Mouse (Mus musculus): ENCODE data around the gene Fancd2. TPM values are rescaled to one million over a fixed set of nuclear protein-coding genes. Genes with fewer than 3 reads are reported as not detected.

The Fancd2 gene
- polyA plus RNA-seq, 1 experiment from 2014 or later = 13.0 TPM

GRCm38 (mm10) chr6:113564557-113564956, 33.1 kb downstream of the Fancd2 start:
- Histone ChIP-seq H3K27me3 (ENCODE audit: control insufficient read depth, insufficient read depth, low read depth, low read length) (no peaks in the 10 kb centered on the region), H3K9ac (ENCODE audit: low read length) (no peak overlapping the region), H3K4me2 (ENCODE audit: low read depth, low read length) (no peak overlapping the region), H3K4me3 (ENCODE audit: low read length) (no peak overlapping the region), H3K27ac (ENCODE audit: low read length) (no peak overlapping the region), H3K36me3 (ENCODE audit: control insufficient read depth, insufficient read depth, low read length) (peaks cover 11% of the 10 kb centered on the region), H3K4me1 (replicated peaks; ENCODE audit: control insufficient read depth, insufficient read depth, low read length) (no peaks in the 10 kb centered on the region), H3K9me3 (ENCODE audit: control insufficient read depth, low read length) (no peaks in the 10 kb centered on the region)
- ATAC-seq (ENCODE audit: low read depth) = peak; percentile 56; the same call in 1 of the 2 replicates
- WGBS = 65% methylated on average over 1 of the region's 1 CpGs

GRCm38 (mm10) chr6:113576044-113576443, 44.6 kb downstream of the Fancd2 start:
- WGBS = 95% methylated on average over 6 of the region's 6 CpGs
- no peak overlapping the region for H3K4me2 ChIP-seq (ENCODE audit: low read depth, low read length)
- H3K36me3 ChIP-seq (ENCODE audit: control insufficient read depth, insufficient read depth, low read length) = peaks cover 2% of the 10 kb centered on the region; the same call in 1 of the 2 replicates
- ATAC-seq (ENCODE audit: low read depth) = no peak
- no peaks in the 10 kb centered on the region for H3K9me3 ChIP-seq (ENCODE audit: control insufficient read depth, low read length)
- H3K4me1 ChIP-seq (replicated peaks; ENCODE audit: control insufficient read depth, insufficient read depth, low read length) = no peaks in the 10 kb centered on the region
- no peak overlapping the region for H3K9ac ChIP-seq (ENCODE audit: low read length)
- no peak overlapping the region for H3K4me3 ChIP-seq (ENCODE audit: low read length)
- H3K27me3 ChIP-seq (ENCODE audit: control insufficient read depth, insufficient read depth, low read depth, low read length) = no peaks in the 10 kb centered on the region
- no peak overlapping the region for H3K27ac ChIP-seq (ENCODE audit: low read length)

- 93% methylated on average over 3 of the region's 3 CpGs for WGBS
- Histone ChIP-seq H3K4me1 (replicated peaks; ENCODE audit: control insufficient read depth, insufficient read depth, low read length) (no peaks in the 10 kb centered on the region), H3K27ac (ENCODE audit: low read length) (no peak overlapping the region), H3K4me2 (ENCODE audit: low read depth, low read length) (no peak overlapping the region), H3K9me3 (ENCODE audit: control insufficient read depth, low read length) (no peaks in the 10 kb centered on the region), H3K36me3 (ENCODE audit: control insufficient read depth, insufficient read depth, low read length) (0 out of 2 replicates have a peak, but pooled peaks cover 5% of the 10 kb centered on the region), H3K9ac (ENCODE audit: low read length) (no peak overlapping the region), H3K4me3 (ENCODE audit: low read length) (no peak overlapping the region), H3K27me3 (ENCODE audit: control insufficient read depth, insufficient read depth, low read depth, low read length) (no peaks in the 10 kb centered on the region)
- ATAC-seq (ENCODE audit: low read depth) = no peak
Measured at GRCm38 (mm10) chr6:113579306-113579705, 47.8 kb downstream of the Fancd2 start.

GRCm38 (mm10) chr6:113583023-113583422, 51.5 kb downstream of the Fancd2 start:
- Histone ChIP-seq H3K9ac (ENCODE audit: low read length) (no peak overlapping the region), H3K4me3 (ENCODE audit: low read length) (no peak overlapping the region), H3K36me3 (ENCODE audit: control insufficient read depth, insufficient read depth, low read length) (0 out of 2 replicates have a peak, but pooled peaks cover 5% of the 10 kb centered on the region), H3K9me3 (ENCODE audit: control insufficient read depth, low read length) (no peaks in the 10 kb centered on the region), H3K4me2 (ENCODE audit: low read depth, low read length) (no peak overlapping the region), H3K27ac (ENCODE audit: low read length) (no peak overlapping the region), H3K4me1 (replicated peaks; ENCODE audit: control insufficient read depth, insufficient read depth, low read length) (no peaks in the 10 kb centered on the region; the same call in 1 of the 2 replicates), H3K27me3 (ENCODE audit: control insufficient read depth, insufficient read depth, low read depth, low read length) (no peaks in the 10 kb centered on the region)
- ATAC-seq (ENCODE audit: low read depth) = no peak
- WGBS = 86% methylated on average over 4 of the region's 4 CpGs

- no peak overlapping the region for H3K27ac ChIP-seq (ENCODE audit: low read length)
- 83% methylated on average over 5 of the region's 5 CpGs for WGBS
- no peak overlapping the region for H3K4me3 ChIP-seq (ENCODE audit: low read length)
- ATAC-seq (ENCODE audit: low read depth) = no peak
- no peak overlapping the region for H3K4me2 ChIP-seq (ENCODE audit: low read depth, low read length)
- H3K4me1 ChIP-seq (replicated peaks; ENCODE audit: control insufficient read depth, insufficient read depth, low read length) = no peaks in the 10 kb centered on the region; the same call in 1 of the 2 replicates
- H3K9me3 ChIP-seq (ENCODE audit: control insufficient read depth, low read length) = no peaks in the 10 kb centered on the region
- H3K36me3 ChIP-seq (ENCODE audit: control insufficient read depth, insufficient read depth, low read length) = 0 out of 2 replicates have a peak, but pooled peaks cover 5% of the 10 kb centered on the region
- H3K9ac ChIP-seq (ENCODE audit: low read length) = no peak overlapping the region
- no peaks in the 10 kb centered on the region for H3K27me3 ChIP-seq (ENCODE audit: control insufficient read depth, insufficient read depth, low read depth, low read length)
Measured at GRCm38 (mm10) chr6:113585065-113585464, 53.6 kb downstream of the Fancd2 start.

- Histone ChIP-seq H3K27me3 (ENCODE audit: control insufficient read depth, insufficient read depth, low read depth, low read length) (no peaks in the 10 kb centered on the region), H3K4me1 (replicated peaks; ENCODE audit: control insufficient read depth, insufficient read depth, low read length) (no peaks in the 10 kb centered on the region; the same call in 1 of the 2 replicates), H3K9me3 (ENCODE audit: control insufficient read depth, low read length) (no peaks in the 10 kb centered on the region), H3K36me3 (ENCODE audit: control insufficient read depth, insufficient read depth, low read length) (0 out of 2 replicates have a peak, but pooled peaks cover under 1% of the 10 kb centered on the region), H3K4me3 (ENCODE audit: low read length) (no peak overlapping the region), H3K27ac (ENCODE audit: low read length) (0 out of 2 replicates have a peak overlapping the region, but pooled peaks have one; percentile 1), H3K4me2 (ENCODE audit: low read depth, low read length) (no peak overlapping the region), H3K9ac (ENCODE audit: low read length) (no peak overlapping the region)
- WGBS = 52% methylated on average over 5 of the region's 5 CpGs
- peak; percentile 88 for ATAC-seq (ENCODE audit: low read depth)
Measured at GRCm38 (mm10) chr6:113586466-113587183, 55.1 kb downstream of the Fancd2 start.

- no peak overlapping the region for H3K9ac ChIP-seq (ENCODE audit: low read length)
- no peak overlapping the region for H3K4me3 ChIP-seq (ENCODE audit: low read length)
- WGBS = 90% methylated on average over 2 of the region's 2 CpGs
- no peak for ATAC-seq (ENCODE audit: low read depth)
- H3K27ac ChIP-seq (ENCODE audit: low read length) = no peak overlapping the region
- no peak overlapping the region for H3K4me2 ChIP-seq (ENCODE audit: low read depth, low read length)
- no peaks in the 10 kb centered on the region for H3K36me3 ChIP-seq (ENCODE audit: control insufficient read depth, insufficient read depth, low read length)
- H3K27me3 ChIP-seq (ENCODE audit: control insufficient read depth, insufficient read depth, low read depth, low read length) = no peaks in the 10 kb centered on the region
- no peaks in the 10 kb centered on the region for H3K4me1 ChIP-seq (replicated peaks; ENCODE audit: control insufficient read depth, insufficient read depth, low read length)
- no peaks in the 10 kb centered on the region for H3K9me3 ChIP-seq (ENCODE audit: control insufficient read depth, low read length)
Measured at GRCm38 (mm10) chr6:113592637-113593036, 61.2 kb downstream of the Fancd2 start.

- 81% methylated on average over 4 of the region's 4 CpGs for WGBS
- no peak overlapping the region for H3K9ac ChIP-seq (ENCODE audit: low read length)
- H3K27me3 ChIP-seq (ENCODE audit: control insufficient read depth, insufficient read depth, low read depth, low read length) = no peaks in the 10 kb centered on the region
- H3K4me3 ChIP-seq (ENCODE audit: low read length) = no peak overlapping the region
- no peak for ATAC-seq (ENCODE audit: low read depth)
- no peak overlapping the region for H3K27ac ChIP-seq (ENCODE audit: low read length)
- H3K36me3 ChIP-seq (ENCODE audit: control insufficient read depth, insufficient read depth, low read length) = no peaks in the 10 kb centered on the region
- H3K9me3 ChIP-seq (ENCODE audit: control insufficient read depth, low read length) = no peaks in the 10 kb centered on the region
- H3K4me1 ChIP-seq (replicated peaks; ENCODE audit: control insufficient read depth, insufficient read depth, low read length) = no peaks in the 10 kb centered on the region
- no peak overlapping the region for H3K4me2 ChIP-seq (ENCODE audit: low read depth, low read length)
Measured at GRCm38 (mm10) chr6:113597945-113598344, 66.5 kb downstream of the Fancd2 start.

GRCm38 (mm10) chr6:113599833-113600232, 68.4 kb downstream of the Fancd2 start:
- Histone ChIP-seq H3K9me3 (ENCODE audit: control insufficient read depth, low read length) (no peaks in the 10 kb centered on the region), H3K27ac (ENCODE audit: low read length) (no peak overlapping the region), H3K4me2 (ENCODE audit: low read depth, low read length) (no peak overlapping the region), H3K36me3 (ENCODE audit: control insufficient read depth, insufficient read depth, low read length) (no peaks in the 10 kb centered on the region), H3K9ac (ENCODE audit: low read length) (no peak overlapping the region), H3K27me3 (ENCODE audit: control insufficient read depth, insufficient read depth, low read depth, low read length) (no peaks in the 10 kb centered on the region), H3K4me1 (replicated peaks; ENCODE audit: control insufficient read depth, insufficient read depth, low read length) (no peaks in the 10 kb centered on the region), H3K4me3 (ENCODE audit: low read length) (no peak overlapping the region)
- 71% methylated on average over 5 of the region's 5 CpGs for WGBS
- no peak for ATAC-seq (ENCODE audit: low read depth)
